Mouse (Mus musculus): ENCODE measurements around the gene Elmsan1.

The Elmsan1 gene

GRCm38 (mm10) chr12:84193642-84194399 lies 24.9 kb downstream of the Elmsan1 start:
- DNase-seq (ENCODE audit: low read depth, low spot score), result peak; percentile 97

GRCm38 (mm10) chr12:84192741-84193641 lies 25.7 kb downstream of the Elmsan1 start:
- no peak for DNase-seq (ENCODE audit: low read depth, low spot score)

GRCm38 (mm10) chr12:84192280-84192679 lies 26.4 kb downstream of the Elmsan1 start:
- DNase-seq (ENCODE audit: low read depth, low spot score), result no peak

GRCm38 (mm10) chr12:84191770-84192169 lies 26.9 kb downstream of the Elmsan1 start:
- no peak for DNase-seq (ENCODE audit: low read depth, low spot score)

GRCm38 (mm10) chr12:84191190-84191589 lies 27.5 kb downstream of the Elmsan1 start:
- DNase-seq (ENCODE audit: low read depth, low spot score), result no peak

GRCm38 (mm10) chr12:84190151-84190820 lies 28.4 kb downstream of the Elmsan1 start:
- no peak for DNase-seq (ENCODE audit: low read depth, low spot score)

GRCm38 (mm10) chr12:84188881-84189444 lies 29.7 kb downstream of the Elmsan1 start:
- DNase-seq (ENCODE audit: low read depth, low spot score), result no peak

GRCm38 (mm10) chr12:84187752-84188601 lies 30.7 kb downstream of the Elmsan1 start:
- DNase-seq (ENCODE audit: low read depth, low spot score), result no peak

GRCm38 (mm10) chr12:84186950-84187349 lies 31.7 kb downstream of the Elmsan1 start:
- no peak for DNase-seq (ENCODE audit: low read depth, low spot score)

- DNase-seq (ENCODE audit: low read depth, low spot score), result no peak
These were observed 32.1 kb downstream of the Elmsan1 start for GRCm38 (mm10) chr12:84186536-84186935.

- no peak for DNase-seq (ENCODE audit: low read depth, low spot score)
These were observed 33.1 kb downstream of the Elmsan1 start for GRCm38 (mm10) chr12:84185547-84185946.

- DNase-seq (ENCODE audit: low read depth, low spot score), result no peak
These were observed 33.7 kb downstream of the Elmsan1 start for GRCm38 (mm10) chr12:84184979-84185378.

- no peak for DNase-seq (ENCODE audit: low read depth, low spot score)
These were observed 36.7 kb downstream of the Elmsan1 start for GRCm38 (mm10) chr12:84181999-84182398.

GRCm38 (mm10) chr12:84180701-84181435 lies 37.8 kb downstream of the Elmsan1 start:
- DNase-seq (ENCODE audit: low read depth, low spot score), result peak; percentile 70

GRCm38 (mm10) chr12:84180090-84180489 lies 38.6 kb downstream of the Elmsan1 start:
- DNase-seq (ENCODE audit: low read depth, low spot score), result no peak

GRCm38 (mm10) chr12:84178652-84179445 lies 39.8 kb downstream of the Elmsan1 start:
- no peak for DNase-seq (ENCODE audit: low read depth, low spot score)

- no peak for DNase-seq (ENCODE audit: low read depth, low spot score)
These were observed 40.6 kb downstream of the Elmsan1 start for GRCm38 (mm10) chr12:84178052-84178451.

GRCm38 (mm10) chr12:84176886-84177765 lies 41.6 kb downstream of the Elmsan1 start:
- no peak for DNase-seq (ENCODE audit: low read depth, low spot score)

All from skeletal muscle tissue, adult 2 months (tissue).